Mouse (Mus musculus): ENCODE measurements around the gene Lrrc25. TPM values are rescaled to one million over a fixed set of nuclear protein-coding genes. Genes with fewer than 3 reads are reported as not detected.

The Lrrc25 gene
- total and polyA plus RNA-seq, 3 experiments, result 0.30 to 5.9 (median 2.4) TPM

DNA sequence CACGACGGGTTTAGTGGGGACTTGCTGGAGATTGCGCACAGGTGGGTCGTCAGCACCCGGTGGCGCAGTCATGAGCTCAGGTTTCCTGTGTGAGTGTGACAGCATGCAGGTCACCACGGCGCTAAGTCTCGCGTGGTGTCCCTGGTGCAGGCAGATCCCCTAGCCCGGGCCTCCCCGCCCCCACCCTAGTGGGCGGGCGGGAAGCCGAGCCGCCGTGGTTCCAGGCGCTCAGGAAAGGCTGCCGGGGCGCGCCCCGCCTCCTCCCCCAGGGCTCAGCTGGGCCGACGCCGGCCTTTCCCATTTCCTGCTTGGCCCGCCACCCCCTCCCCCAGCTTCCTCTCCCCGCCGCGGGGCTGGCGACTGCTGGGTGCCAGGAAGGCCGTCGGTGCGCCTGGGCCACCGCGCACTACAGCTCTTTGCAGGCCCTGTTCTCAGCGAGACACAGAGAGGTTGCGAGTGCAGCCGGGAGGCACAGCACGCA is 6.5 kb upstream of the Lrrc25 start:
- peak; percentile 78 for DNase-seq (ENCODE audit: extremely low read depth)
- peaks cover 3 to 18% of the 10 kb centered on the region in 2 experiments for H3K36me3 ChIP-seq (replicated peaks in 1 of 2; ENCODE audit: control insufficient read depth in 1 of 2, insufficient read depth in 1 of 2, low read length in 1 of 2)

DNA sequence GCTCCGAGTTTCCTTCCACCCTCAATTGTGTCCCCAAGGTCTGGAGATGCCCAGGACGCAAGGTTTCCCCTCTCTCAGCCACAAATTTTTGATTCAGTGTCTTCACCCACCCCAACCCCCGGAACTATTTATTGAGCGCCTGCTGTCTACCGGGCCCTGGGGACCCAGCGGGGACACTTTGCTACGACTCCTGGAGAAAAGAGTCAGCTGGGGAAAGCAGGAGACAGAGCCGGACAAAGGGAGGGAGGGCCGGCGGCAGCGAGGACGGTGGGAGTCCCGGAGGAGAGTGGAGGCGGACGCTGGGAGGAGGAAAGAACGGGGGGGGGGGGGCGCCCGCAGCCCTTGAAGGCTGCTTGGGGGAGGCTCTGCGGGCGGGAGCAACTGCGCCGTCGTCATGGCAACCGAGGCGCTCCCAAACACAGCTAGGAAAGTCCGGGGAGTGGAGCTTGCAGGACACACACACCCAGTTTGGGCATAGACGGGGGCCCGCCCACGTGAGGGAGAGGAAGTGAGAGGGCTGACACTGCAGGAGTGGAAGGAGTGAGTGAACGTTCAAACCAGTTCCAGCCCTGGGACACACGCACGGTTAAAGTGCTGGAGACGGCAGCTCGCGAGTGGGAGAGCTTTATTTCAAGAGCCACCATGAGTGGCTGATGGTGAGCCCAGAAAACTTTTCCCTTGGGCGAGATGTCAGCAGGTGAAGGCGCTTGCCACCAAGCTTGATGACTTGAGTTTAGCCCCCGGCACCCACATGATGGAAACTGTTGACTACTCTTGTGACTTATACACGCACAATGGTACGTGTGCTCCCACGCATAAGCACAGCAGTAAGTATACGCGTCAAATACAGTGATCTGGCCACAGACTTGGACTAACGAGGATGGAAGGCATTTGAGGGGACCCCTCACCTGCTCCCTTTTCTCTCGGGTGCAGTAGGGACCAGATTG is 5.8 kb upstream of the Lrrc25 start:
- Histone ChIP-seq H3K36me3 (replicated peaks in 1 of 2; ENCODE audit: control insufficient read depth in 1 of 2, insufficient read depth in 1 of 2, low read length in 1 of 2) (peaks cover 0 to 11% of the 10 kb centered on the region in 2 experiments), H3K4me1 (ENCODE audit: control insufficient read depth in 1 of 2, insufficient read depth in 2 of 2) (peaks cover 19 to 65% of the 10 kb centered on the region in 2 experiments), H3K4me2 (ENCODE audit: insufficient read depth, low read depth, poor library complexity, severe bottlenecking) (peak overlapping the region; percentile 84), H3K79me2 (replicated peaks; ENCODE audit: control insufficient read depth, extremely low read depth, insufficient read depth, poor library complexity, severe bottlenecking) (peaks cover 9% of the 10 kb centered on the region; the same call in 1 of the 2 replicates), H3K9me3 (replicated peaks; ENCODE audit: low read length) (no peaks in the 10 kb centered on the region), H3K27ac (ENCODE audit: insufficient read depth, low read depth) (peak overlapping the region; percentile 90), H3K27me3 (replicated peaks) (no peaks in the 10 kb centered on the region), H3K9ac (ENCODE audit: insufficient read depth, low read depth) (peak overlapping the region; percentile 66), H3K4me3 (replicated peaks in 1 of 3; ENCODE audit: low read depth in 2 of 3, low read length in 2 of 3, poor library complexity in 1 of 3) (peak overlapping the region; percentile 45 to 79 (median 60))
- dilution Hi-C loops (cut with MboI; ENCODE audit: extremely low pct_ligation_motif_present, extremely low pct_unique_long_range_greater_than_20kb, low sequenced_read_pairs) (no loop called here), in situ Hi-C loops (cut with MboI; ENCODE audit: low pct_ligation_motif_present, low pct_unique_long_range_greater_than_20kb, low sequenced_read_pairs) (loop anchor here (5.0 to 10.0 kb wide), 2 partner anchors 37 to 65 kb away; no protein-coding TSS in a partner anchor)
- DNase-seq (ENCODE audit: extremely low read depth), result peak; percentile 93
- TF ChIP-seq MAZ (IDR thresholded peaks at IDR 0.05; ENCODE audit: low read depth, low read length), result peak; percentile 74; the same call in 1 of the 2 replicates
- TF ChIP-seq CHD2 (IDR thresholded peaks at IDR 0.05; ENCODE audit: low read length), result no peak
- no peak for TF ChIP-seq NELFE (IDR thresholded peaks at IDR 0.05; ENCODE audit: low read depth, low read length)
- TF ChIP-seq ELF1 (IDR thresholded peaks at IDR 0.05; ENCODE audit: low read depth, low read length), result peak; percentile 68; the same call in 1 of the 2 replicates
- TF ChIP-seq TBP (conservative IDR thresholded peaks at IDR 0.05; ENCODE audit: low read depth, low read length), result 0 out of 2 replicates have a peak, but pooled peaks have one; percentile 44
- TF ChIP-seq HCFC1 (IDR thresholded peaks at IDR 0.05; ENCODE audit: low read depth, low read length), result no peak
- TF ChIP-seq MAFK (IDR thresholded peaks at IDR 0.05; ENCODE audit: insufficient replicate concordance, low read length), result no peak
- peak; percentile 66; the same call in 1 of the 2 replicates for TF ChIP-seq MEF2A (IDR thresholded peaks at IDR 0.05; ENCODE audit: borderline replicate concordance, low read depth, low read length)
- TF ChIP-seq JUN (IDR thresholded peaks at IDR 0.05; ENCODE audit: insufficient read depth, low read depth, low read length), result no peak
- TF ChIP-seq EP300 (IDR thresholded peaks at IDR 0.05; ENCODE audit: low read length), result peak; percentile 66
- peak; percentile 87 for TF ChIP-seq ETS1 (conservative IDR thresholded peaks at IDR 0.05; ENCODE audit: low read depth, low read length)
- no peak for TF ChIP-seq ZC3H11A (IDR thresholded peaks at IDR 0.05; ENCODE audit: low read depth, low read length)
- TF ChIP-seq IRF4 (IDR thresholded peaks at IDR 0.05; ENCODE audit: low read depth, low read length), result peak; percentile 90
- TF ChIP-seq SIN3A (IDR thresholded peaks at IDR 0.05; ENCODE audit: low read length), result peak; percentile 74; the same call in 1 of the 2 replicates
- no peak for TF ChIP-seq E2F4 (IDR thresholded peaks at IDR 0.05; ENCODE audit: insufficient replicate concordance, low read depth, low read length)

More for the DNA sequence above, 6.5 kb upstream of the Lrrc25 start:
- no peak for TF ChIP-seq MXI1 (IDR thresholded peaks at IDR 0.05; ENCODE audit: low read depth, low read length)
- peak; percentile 69; the same call in 1 of the 2 replicates for TF ChIP-seq TCF12 (IDR thresholded peaks at IDR 0.05; ENCODE audit: low read depth, low read length)
- TF ChIP-seq UBTF (IDR thresholded peaks at IDR 0.05; ENCODE audit: low read depth, low read length), result 0 out of 2 replicates have a peak, but pooled peaks have one; percentile 25
- no peak for TF ChIP-seq JUND (conservative IDR thresholded peaks at IDR 0.05; ENCODE audit: low read depth, low read length)
- peak; percentile 70; the same call in 1 of the 2 replicates for TF ChIP-seq ELF1 (IDR thresholded peaks at IDR 0.05; ENCODE audit: low read depth, low read length)
- no peak for TF ChIP-seq CTCF (conservative IDR thresholded peaks at IDR 0.05 in 1 of 2, IDR thresholded peaks at IDR 0.05 in 1 of 2; ENCODE audit: low read depth in 2 of 2, low read length in 2 of 2)
- TF ChIP-seq EP300 (IDR thresholded peaks at IDR 0.05; ENCODE audit: low read length), result no peak
- TF ChIP-seq CHD1 (IDR thresholded peaks at IDR 0.05; ENCODE audit: low read depth, low read length), result no peak
- TF ChIP-seq E2F4 (IDR thresholded peaks at IDR 0.05; ENCODE audit: insufficient replicate concordance, low read depth, low read length), result no peak
- TF ChIP-seq ZNF384 (IDR thresholded peaks at IDR 0.05; ENCODE audit: low read depth, low read length), result no peak
- peak; percentile 70 for TF ChIP-seq MAZ (IDR thresholded peaks at IDR 0.05; ENCODE audit: low read depth, low read length)
- TF ChIP-seq PAX5 (IDR thresholded peaks at IDR 0.05; ENCODE audit: low read length), result no peak
- TF ChIP-seq MAX (IDR thresholded peaks at IDR 0.05; ENCODE audit: low read length), result no peak; the same call in 1 of the 2 replicates
- peak; percentile 50 for TF ChIP-seq NRF1 (IDR thresholded peaks at IDR 0.05; ENCODE audit: low read depth, low read length)
- TF ChIP-seq HCFC1 (IDR thresholded peaks at IDR 0.05; ENCODE audit: low read depth, low read length), result no peak; the same call in 1 of the 2 replicates
- no peak for TF ChIP-seq JUN (IDR thresholded peaks at IDR 0.05; ENCODE audit: insufficient read depth, low read depth, low read length)
- TF ChIP-seq SMC3 (IDR thresholded peaks at IDR 0.05; ENCODE audit: low read depth, low read length), result no peak
- no peak for TF ChIP-seq KAT2A (IDR thresholded peaks at IDR 0.05; ENCODE audit: insufficient replicate concordance, low read length)
- TF ChIP-seq NELFE (IDR thresholded peaks at IDR 0.05; ENCODE audit: low read depth, low read length), result peak; percentile 58
- TF ChIP-seq ZKSCAN1 (IDR thresholded peaks at IDR 0.05; ENCODE audit: borderline replicate concordance, low read depth, low read length), result no peak
- peak; percentile 56; the same call in 1 of the 2 replicates for TF ChIP-seq ETS1 (conservative IDR thresholded peaks at IDR 0.05; ENCODE audit: low read depth, low read length)
- TF ChIP-seq SIN3A (IDR thresholded peaks at IDR 0.05; ENCODE audit: low read length), result no peak
- TF ChIP-seq IRF4 (IDR thresholded peaks at IDR 0.05; ENCODE audit: low read depth, low read length), result 0 out of 2 replicates have a peak, but pooled peaks have one; percentile 39
- no peak for TF ChIP-seq RAD21 (IDR thresholded peaks at IDR 0.05; ENCODE audit: low read depth, low read length)
- TF ChIP-seq USF1 (IDR thresholded peaks at IDR 0.05; ENCODE audit: low read depth, low read length), result no peak
- no peak for TF ChIP-seq RCOR1 (conservative IDR thresholded peaks at IDR 0.05; ENCODE audit: low read depth, low read length)
- no peak for TF ChIP-seq TBP (conservative IDR thresholded peaks at IDR 0.05; ENCODE audit: low read depth, low read length)
- 0 out of 2 replicates have a peak, but pooled peaks have one; percentile 37 for TF ChIP-seq MEF2A (IDR thresholded peaks at IDR 0.05; ENCODE audit: borderline replicate concordance, low read depth, low read length)
- TF ChIP-seq GABPA (IDR thresholded peaks at IDR 0.05; ENCODE audit: insufficient replicate concordance, low read depth, low read length), result no peak
- peak; percentile 95 for TF ChIP-seq CHD2 (IDR thresholded peaks at IDR 0.05; ENCODE audit: low read length)
- TF ChIP-seq POLR2A (IDR thresholded peaks at IDR 0.05; ENCODE audit: low read depth, low read length), result peak; percentile 53; the same call in 1 of the 2 replicates
- peak; percentile 13; the same call in 1 of the 2 replicates for TF ChIP-seq BHLHE40 (IDR thresholded peaks at IDR 0.05; ENCODE audit: low read depth, low read length)
- H3K9me3 ChIP-seq (replicated peaks; ENCODE audit: low read length), result no peaks in the 10 kb centered on the region
- peak overlapping the region; percentile 45 to 79 (median 60) for H3K4me3 ChIP-seq (replicated peaks in 1 of 3; ENCODE audit: low read depth in 2 of 3, low read length in 2 of 3, poor library complexity in 1 of 3)
- peak overlapping the region; percentile 84 for H3K4me2 ChIP-seq (ENCODE audit: insufficient read depth, low read depth, poor library complexity, severe bottlenecking)
- in situ Hi-C loops (cut with MboI; ENCODE audit: low pct_ligation_motif_present, low pct_unique_long_range_greater_than_20kb, low sequenced_read_pairs) (loop anchor here (10.0 kb wide), 1 partner anchor 65 kb away; no protein-coding TSS in a partner anchor), dilution Hi-C loops (cut with MboI; ENCODE audit: extremely low pct_ligation_motif_present, extremely low pct_unique_long_range_greater_than_20kb, low sequenced_read_pairs) (no loop called here)
- H3K79me2 ChIP-seq (replicated peaks; ENCODE audit: control insufficient read depth, extremely low read depth, insufficient read depth, poor library complexity, severe bottlenecking), result peaks cover 9% of the 10 kb centered on the region; the same call in 1 of the 2 replicates
- peaks cover 22 to 60% of the 10 kb centered on the region in 2 experiments for H3K4me1 ChIP-seq (ENCODE audit: control insufficient read depth in 1 of 2, insufficient read depth in 2 of 2)
- no peaks in the 10 kb centered on the region for H3K27me3 ChIP-seq (replicated peaks)
- peak overlapping the region; percentile 66 for H3K9ac ChIP-seq (ENCODE audit: insufficient read depth, low read depth)
- peak overlapping the region; percentile 76 for H3K27ac ChIP-seq (ENCODE audit: insufficient read depth, low read depth)
